Mouse (Mus musculus): ENCODE results near the gene Fam129b. TPM values are rescaled to one million over a fixed set of nuclear protein-coding genes. Genes with fewer than 3 reads are reported as not detected.
"Not testable (repeated sequence)": the region's sequence is repeated elsewhere in the genome, so short reads cannot be mapped to it uniquely, and the experiment has no call there.

Gene Fam129b
- polyA plus RNA-seq, 1 experiment from 2014 or later = 12.4 TPM

GRCm38 (mm10) chr2:32847468-32847821, 28.5 kb upstream of the Fam129b start:
- Histone ChIP-seq H3K9ac (peak overlapping the region; percentile 75; the same call in 1 of the 2 replicates), H3K27ac (no peak overlapping the region)
- 34% methylated on average over 6 of the region's 6 CpGs for WGBS (ENCODE audit: insufficient replicate concordance)

GRCm38 (mm10) chr2:32852156-32852555, 23.8 kb upstream of the Fam129b start:
- no peak overlapping the region for H3K27ac ChIP-seq
- H3K9me3 ChIP-seq (replicated peaks) = no peaks in the 10 kb centered on the region
- 10% methylated on average over 20 of the region's 20 CpGs for WGBS (ENCODE audit: insufficient replicate concordance)
- H3K9ac ChIP-seq = no peak overlapping the region
- ATAC-seq = no peak
- H3K4me3 ChIP-seq = no peak overlapping the region
- 0 out of 2 replicates have a peak, but pooled peaks cover 6% of the 10 kb centered on the region for H3K4me1 ChIP-seq
- H3K36me3 ChIP-seq = no peaks in the 10 kb centered on the region
- peaks cover 27% of the 10 kb centered on the region for H3K27me3 ChIP-seq (replicated peaks)
- no peak overlapping the region for H3K4me2 ChIP-seq

More at GRCm38 (mm10) chr2:32847468-32847821, 28.5 kb upstream of the Fam129b start:
- Histone ChIP-seq H3K27me3 (replicated peaks) (peaks cover 23% of the 10 kb centered on the region), H3K4me1 (peaks cover 26% of the 10 kb centered on the region), H3K36me3 (no peaks in the 10 kb centered on the region), H3K9me3 (replicated peaks) (no peaks in the 10 kb centered on the region), H3K4me3 (peak overlapping the region; percentile 75), H3K4me2 (peak overlapping the region; percentile 98)
- peak; percentile 55 for ATAC-seq

- H3K4me2 ChIP-seq; H3K4me3 ChIP-seq; H3K9me3 ChIP-seq (replicated peaks); H3K4me1 ChIP-seq; ATAC-seq; H3K36me3 ChIP-seq; H3K27ac ChIP-seq; H3K9ac ChIP-seq: not testable (repeated sequence)
- 58% methylated on average over 4 of the region's 4 CpGs for WGBS (ENCODE audit: insufficient replicate concordance)
- H3K27me3 ChIP-seq (replicated peaks) = peaks cover 27% of the 10 kb centered on the region
Observed at GRCm38 (mm10) chr2:32853716-32854115, 22.2 kb upstream of the Fam129b start.

GRCm38 (mm10) chr2:32854206-32854605, 21.7 kb upstream of the Fam129b start:
- 2% methylated on average over 8 of the region's 8 CpGs for WGBS (ENCODE audit: insufficient replicate concordance)
- Histone ChIP-seq H3K27ac (no peak overlapping the region), H3K27me3 (replicated peaks) (peaks cover 27% of the 10 kb centered on the region), H3K4me1 (no peaks in the 10 kb centered on the region), H3K4me2 (no peak overlapping the region), H3K9me3 (replicated peaks) (no peaks in the 10 kb centered on the region), H3K36me3 (no peaks in the 10 kb centered on the region), H3K9ac (no peak overlapping the region), H3K4me3 (no peak overlapping the region)
- ATAC-seq = peak; percentile 62; the same call in 1 of the 2 replicates

GRCm38 (mm10) chr2:32855046-32855785, 20.7 kb upstream of the Fam129b start:
- Histone ChIP-seq H3K4me2 (no peak overlapping the region), H3K4me1 (no peaks in the 10 kb centered on the region), H3K27me3 (replicated peaks) (peaks cover 27% of the 10 kb centered on the region), H3K4me3 (no peak overlapping the region), H3K9ac (no peak overlapping the region), H3K36me3 (no peaks in the 10 kb centered on the region), H3K9me3 (replicated peaks) (no peaks in the 10 kb centered on the region), H3K27ac (no peak overlapping the region)
- no peak for ATAC-seq
- WGBS (ENCODE audit: insufficient replicate concordance) = 48% methylated on average over 7 of the region's 7 CpGs

GRCm38 (mm10) chr2:32855790-32856465, 20.0 kb upstream of the Fam129b start:
- no peak overlapping the region for H3K4me2 ChIP-seq
- H3K9ac ChIP-seq = no peak overlapping the region
- no peak for ATAC-seq
- no peaks in the 10 kb centered on the region for H3K9me3 ChIP-seq (replicated peaks)
- H3K27ac ChIP-seq = no peak overlapping the region
- WGBS (ENCODE audit: insufficient replicate concordance) = 61% methylated on average over 5 of the region's 5 CpGs
- no peak overlapping the region for H3K4me3 ChIP-seq
- peaks cover 20% of the 10 kb centered on the region for H3K27me3 ChIP-seq (replicated peaks)
- no peaks in the 10 kb centered on the region for H3K4me1 ChIP-seq
- no peaks in the 10 kb centered on the region for H3K36me3 ChIP-seq

GRCm38 (mm10) chr2:32857584-32857983, 18.3 kb upstream of the Fam129b start:
- H3K4me3 ChIP-seq = no peak overlapping the region
- H3K36me3 ChIP-seq = no peaks in the 10 kb centered on the region
- no peaks in the 10 kb centered on the region for H3K9me3 ChIP-seq (replicated peaks)
- WGBS (ENCODE audit: insufficient replicate concordance) = under 1% methylated on average over 7 of the region's 7 CpGs
- ATAC-seq = peak; percentile 45; the same call in 1 of the 2 replicates
- peaks cover 4% of the 10 kb centered on the region for H3K27me3 ChIP-seq (replicated peaks)
- H3K27ac ChIP-seq = no peak overlapping the region
- H3K4me2 ChIP-seq = no peak overlapping the region
- no peak overlapping the region for H3K9ac ChIP-seq
- no peaks in the 10 kb centered on the region for H3K4me1 ChIP-seq

- Histone ChIP-seq H3K27me3 (replicated peaks) (no peaks in the 10 kb centered on the region), H3K9ac (no peak overlapping the region), H3K36me3 (no peaks in the 10 kb centered on the region), H3K4me2 (no peak overlapping the region), H3K4me1 (no peaks in the 10 kb centered on the region), H3K9me3 (replicated peaks) (no peaks in the 10 kb centered on the region), H3K4me3 (no peak overlapping the region), H3K27ac (no peak overlapping the region)
- ATAC-seq = no peak
- 40% methylated on average over 10 of the region's 10 CpGs for WGBS (ENCODE audit: insufficient replicate concordance)
Observed at GRCm38 (mm10) chr2:32859010-32859621, 16.8 kb upstream of the Fam129b start.

GRCm38 (mm10) chr2:32859622-32860012, 16.3 kb upstream of the Fam129b start:
- Histone ChIP-seq H3K9ac (no peak overlapping the region), H3K9me3 (replicated peaks) (no peaks in the 10 kb centered on the region), H3K4me3 (no peak overlapping the region), H3K4me1 (no peaks in the 10 kb centered on the region), H3K36me3 (no peaks in the 10 kb centered on the region), H3K27me3 (replicated peaks) (no peaks in the 10 kb centered on the region), H3K4me2 (no peak overlapping the region), H3K27ac (no peak overlapping the region)
- no peak for ATAC-seq
- WGBS (ENCODE audit: insufficient replicate concordance) = 80% methylated on average over 5 of the region's 5 CpGs

- Histone ChIP-seq H3K4me3 (no peak overlapping the region), H3K9me3 (replicated peaks) (no peaks in the 10 kb centered on the region), H3K9ac (no peak overlapping the region), H3K27me3 (replicated peaks) (no peaks in the 10 kb centered on the region), H3K4me1 (no peaks in the 10 kb centered on the region), H3K4me2 (no peak overlapping the region), H3K36me3 (no peaks in the 10 kb centered on the region), H3K27ac (no peak overlapping the region)
- ATAC-seq = no peak
- 72% methylated on average over 8 of the region's 8 CpGs for WGBS (ENCODE audit: insufficient replicate concordance)
Observed at GRCm38 (mm10) chr2:32860799-32861198, 15.1 kb upstream of the Fam129b start.

GRCm38 (mm10) chr2:32863317-32863716, 12.6 kb upstream of the Fam129b start:
- Histone ChIP-seq H3K9me3 (replicated peaks) (no peaks in the 10 kb centered on the region), H3K9ac (no peak overlapping the region), H3K4me1 (no peaks in the 10 kb centered on the region), H3K36me3 (no peaks in the 10 kb centered on the region), H3K27me3 (replicated peaks) (no peaks in the 10 kb centered on the region), H3K4me3 (no peak overlapping the region), H3K4me2 (no peak overlapping the region), H3K27ac (no peak overlapping the region)
- no peak for ATAC-seq
- WGBS (ENCODE audit: insufficient replicate concordance) = 83% methylated on average over 3 of the region's 3 CpGs

GRCm38 (mm10) chr2:32864755-32865154, 11.2 kb upstream of the Fam129b start:
- Histone ChIP-seq H3K27ac (no peak overlapping the region), H3K36me3 (no peaks in the 10 kb centered on the region), H3K27me3 (replicated peaks) (no peaks in the 10 kb centered on the region), H3K4me1 (peaks cover 2% of the 10 kb centered on the region), H3K9ac (no peak overlapping the region), H3K4me3 (no peak overlapping the region), H3K4me2 (no peak overlapping the region), H3K9me3 (replicated peaks) (no peaks in the 10 kb centered on the region)
- ATAC-seq = no peak
- WGBS (ENCODE audit: insufficient replicate concordance) = 55% methylated on average over 2 of the region's 2 CpGs

Data from liver, embryonic 12.5 days (tissue).